Mouse (Mus musculus) cerebral cortex, adult 2 months (tissue): ENCODE measurements around the gene Kat5.

ENCODE experiments used
- WGBS: fragments of 180-500 bp; shearing (Covaris S2); methylation state at CpG from one replicate; pipeline ENCODE4 v1.1.7; 2018; 5-methylcytosine and 5-hydroxymethylcytosine counted together

The Kat5 gene

DNA sequence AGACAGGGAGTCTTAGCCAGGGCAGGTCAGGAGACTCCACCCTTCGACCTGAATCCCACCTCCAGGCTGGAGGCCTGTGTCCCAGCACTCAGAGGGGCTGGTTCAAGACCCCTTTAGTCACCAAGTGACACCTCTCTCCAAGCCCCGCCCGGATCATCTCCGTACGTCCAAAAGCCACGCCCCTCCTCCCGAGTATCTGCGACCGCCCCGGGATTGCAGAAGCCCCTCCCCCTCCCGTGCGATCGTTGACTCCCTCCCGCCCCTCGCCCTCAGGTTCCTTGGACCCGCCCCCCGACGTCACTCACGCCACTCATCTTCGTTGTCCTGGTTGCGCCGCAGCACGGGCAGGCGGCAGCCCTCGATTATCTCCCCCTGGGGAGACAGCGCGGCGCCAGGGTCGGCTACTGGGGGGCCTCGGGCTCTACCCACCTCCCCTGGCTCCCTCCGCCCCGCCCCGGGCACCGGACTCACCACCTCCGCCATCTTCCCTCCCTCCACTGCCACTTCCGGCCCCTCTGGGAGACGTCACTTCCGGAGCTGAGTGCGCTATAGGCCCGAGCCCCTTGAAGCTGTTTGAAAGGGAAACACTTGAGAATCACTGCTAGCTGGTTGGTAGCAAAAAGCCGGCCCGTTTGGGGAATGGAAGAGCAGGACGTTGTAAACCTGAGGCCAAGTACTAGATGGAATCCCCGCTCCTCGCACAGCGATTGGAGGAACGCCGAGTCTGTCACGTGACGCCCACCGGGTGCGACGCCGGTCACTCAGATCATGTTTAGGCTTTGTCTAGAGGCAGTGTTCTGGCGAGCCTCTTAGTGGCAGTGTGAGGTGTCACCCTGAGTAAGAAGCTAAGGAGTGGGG is at the start of gene Kat5:
Kat5 (minus strand) TSS at position 691 of the 858 bp plus-strand sequence.
- 1% methylated on average over 55 of the region's 55 CpGs for WGBS

DNA sequence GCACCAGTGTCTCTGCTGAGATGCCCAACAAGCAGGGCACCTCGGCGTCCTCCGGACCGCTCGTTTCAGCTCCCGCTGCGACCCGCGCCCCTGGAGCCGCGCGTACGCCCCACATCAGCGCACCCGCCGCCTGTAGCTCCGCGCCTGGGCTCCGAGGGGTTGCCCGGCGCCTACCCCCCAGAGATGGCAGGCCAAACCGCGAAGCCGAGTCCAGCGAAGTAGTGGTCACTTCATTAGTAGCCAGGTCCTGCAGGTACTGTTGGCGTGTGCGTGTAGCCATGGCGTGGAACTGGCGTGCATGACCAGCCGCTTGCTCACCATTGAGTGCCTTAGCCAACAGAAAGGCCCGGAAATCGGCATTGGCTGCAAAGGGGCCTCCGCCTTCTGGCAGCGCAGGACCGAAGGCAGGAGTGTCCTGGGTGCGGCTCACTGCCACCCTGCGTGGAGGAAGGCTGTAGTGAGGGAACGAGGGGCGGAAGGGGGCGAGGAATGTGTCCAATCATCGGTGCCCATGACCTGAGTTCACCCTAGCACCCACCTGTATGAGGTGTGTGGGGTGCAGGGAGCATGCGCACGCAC is 44.8 kb upstream of the Kat5 start:
- WGBS: 35% methylated on average over 43 of the region's 43 CpGs

DNA sequence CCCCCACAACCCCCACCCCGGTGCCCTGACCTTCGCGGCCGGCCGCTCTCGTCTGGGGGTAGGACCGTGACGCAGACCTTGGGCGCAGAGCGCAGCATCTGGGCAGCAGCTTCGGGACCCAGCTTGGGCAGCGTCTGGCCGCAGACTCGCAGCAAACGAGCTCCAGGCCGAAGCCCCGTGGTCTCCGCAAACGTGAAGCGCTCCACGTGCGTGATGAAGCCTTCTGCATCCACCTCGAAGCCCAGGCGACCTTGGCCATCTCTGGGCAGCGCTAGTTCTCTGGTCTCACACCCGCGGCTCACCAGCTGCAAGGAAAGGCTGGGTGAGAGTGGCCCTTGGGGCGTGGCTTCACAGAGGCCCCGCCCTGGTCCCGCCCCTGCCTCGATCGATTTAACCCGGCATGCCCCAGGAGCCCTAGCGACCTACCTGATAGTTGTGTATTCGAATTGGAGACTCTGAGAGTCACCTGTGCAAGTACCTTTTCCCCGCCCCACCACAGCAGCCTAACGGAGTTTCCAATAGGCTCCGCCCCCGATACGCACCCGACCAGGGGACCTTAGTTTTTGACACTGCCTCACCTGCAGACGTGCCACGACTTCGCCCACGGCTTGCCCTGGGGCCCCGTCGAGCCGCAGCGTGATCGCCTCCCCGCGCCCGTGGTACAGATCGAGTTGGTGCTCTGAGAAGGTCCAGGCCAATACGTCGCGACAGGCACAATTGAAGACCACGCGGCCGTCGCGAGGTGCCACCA is 44.1 kb upstream of the Kat5 start:
- 21% methylated on average over 62 of the region's 62 CpGs for WGBS

DNA sequence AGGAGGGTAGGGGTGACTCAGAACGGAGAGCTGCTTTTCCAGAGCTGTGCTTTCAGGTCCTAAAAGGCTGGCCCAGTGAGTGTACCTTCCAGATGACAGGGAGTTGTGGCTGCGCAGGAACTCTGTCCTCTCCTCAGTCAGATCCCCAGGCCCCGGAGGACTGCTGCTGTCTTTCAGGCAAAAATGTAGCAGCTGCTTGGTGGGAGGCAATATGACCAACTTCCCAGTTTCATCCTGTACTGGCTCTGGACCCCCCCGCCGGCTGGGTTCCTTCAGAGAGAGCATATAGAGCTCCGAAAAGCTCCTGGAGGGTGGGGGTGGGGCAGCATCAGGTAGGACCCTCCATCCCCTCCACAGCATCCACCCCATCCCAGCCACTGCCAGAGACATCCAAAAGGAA is 42.5 kb upstream of the Kat5 start:
- whole genome bisulfite sequencing: 58% methylated on average over 6 of the region's 6 CpGs

DNA sequence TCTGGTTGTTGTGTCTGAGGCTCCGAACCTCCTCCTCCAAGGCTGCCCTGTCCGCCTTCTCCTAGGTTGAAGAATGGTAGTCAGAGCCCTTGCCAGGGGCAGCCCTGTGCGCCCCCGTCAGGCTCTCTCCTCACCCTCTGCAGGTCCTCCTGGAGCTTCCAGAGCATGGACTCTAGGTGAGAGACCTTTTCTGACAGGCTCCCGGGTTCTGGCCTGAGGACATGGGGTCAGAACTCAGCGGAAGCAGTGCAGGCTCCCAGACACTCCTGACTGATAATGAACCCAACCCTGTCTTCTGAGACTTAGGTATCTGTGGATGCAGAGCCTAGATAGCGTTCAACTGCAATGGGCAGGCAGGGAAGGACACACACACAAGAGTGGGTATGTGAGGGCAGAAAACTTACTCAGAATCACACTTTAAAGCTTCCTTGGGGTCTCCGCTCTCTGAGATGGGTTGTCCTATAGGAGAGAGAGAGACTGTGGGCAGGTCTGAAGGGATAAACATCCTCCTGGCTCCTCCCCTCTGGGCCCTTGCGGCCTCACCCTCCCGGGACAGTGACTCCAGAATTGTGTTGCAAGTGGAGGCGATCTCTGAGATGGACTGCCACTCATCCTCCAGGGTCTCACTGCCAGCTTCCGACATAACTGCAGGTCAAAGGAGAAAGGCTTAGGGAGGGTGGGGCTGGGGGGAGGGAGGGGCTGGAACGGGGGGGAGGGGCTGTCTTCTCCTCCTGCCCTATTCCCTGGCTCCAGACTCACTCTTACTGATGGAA is 41.7 kb upstream of the Kat5 start:
- 71% methylated on average over 13 of the region's 13 CpGs for WGBS

DNA sequence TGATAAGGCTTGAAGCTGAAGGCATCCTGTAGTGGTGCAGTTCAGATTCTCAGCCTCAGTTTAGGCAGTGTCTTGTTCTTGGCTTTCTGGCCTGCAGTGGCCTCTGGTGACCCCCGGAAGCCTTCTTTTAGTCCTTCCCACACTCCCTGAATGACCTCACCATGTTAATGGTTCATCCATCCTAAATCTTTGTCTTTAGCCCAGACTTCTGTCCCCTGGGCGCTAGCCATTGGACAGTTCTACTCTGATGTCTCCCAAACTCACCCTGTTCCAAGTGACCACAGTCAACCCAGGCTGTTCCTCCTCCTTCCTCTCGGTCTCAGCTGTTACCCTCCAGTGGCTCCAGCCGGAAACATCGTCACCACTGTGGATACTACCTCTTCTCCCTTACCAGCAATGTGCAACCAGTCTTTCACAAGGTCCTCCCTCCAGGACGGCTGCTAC is 39.3 kb upstream of the Kat5 start:
- 65% methylated on average over 6 of the region's 6 CpGs for WGBS

DNA sequence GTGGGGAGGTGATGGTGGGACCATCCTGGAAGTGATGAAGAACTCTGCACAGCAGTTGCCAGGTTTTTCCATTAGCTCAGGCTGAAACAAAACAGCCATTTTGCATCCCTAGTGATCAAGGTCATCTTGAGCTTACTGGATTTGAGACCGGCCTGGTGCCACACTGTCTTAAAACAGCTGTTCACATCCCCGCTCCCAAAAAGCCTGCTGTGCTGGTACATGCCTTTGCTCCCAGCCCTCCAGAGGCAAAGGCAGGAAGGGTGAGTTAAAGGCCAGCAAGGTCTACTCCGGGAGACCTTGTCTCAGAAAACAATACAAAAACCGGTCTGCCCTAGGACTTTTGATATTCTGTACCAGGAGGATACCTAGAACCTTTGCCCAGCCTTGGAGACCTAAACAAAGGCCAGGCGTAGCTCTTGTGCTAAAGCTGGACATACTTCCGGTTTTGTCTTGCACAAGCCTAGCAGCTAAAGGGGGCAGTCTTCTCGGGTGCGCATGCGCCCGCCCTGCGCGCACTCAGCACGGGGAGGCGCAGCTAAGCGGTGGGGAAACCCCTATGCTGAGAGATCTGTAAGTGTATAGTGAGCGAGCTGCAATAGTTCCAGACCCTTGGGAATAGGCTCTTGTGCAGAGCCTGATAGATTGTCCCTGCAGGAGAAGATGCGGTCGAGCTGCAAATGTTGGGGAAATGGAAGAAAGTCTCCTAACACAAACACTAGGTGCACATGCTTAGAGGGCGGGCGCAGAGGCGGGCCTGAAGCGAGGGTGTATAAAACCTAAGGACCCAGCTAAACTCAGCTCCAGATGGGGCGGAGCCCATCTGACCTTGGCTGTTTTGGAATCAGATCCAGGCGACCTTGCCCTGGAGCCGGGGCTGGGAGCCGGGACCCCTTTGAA is 38.6 kb upstream of the Kat5 start:
- WGBS: 7% methylated on average over 26 of the region's 26 CpGs

DNA sequence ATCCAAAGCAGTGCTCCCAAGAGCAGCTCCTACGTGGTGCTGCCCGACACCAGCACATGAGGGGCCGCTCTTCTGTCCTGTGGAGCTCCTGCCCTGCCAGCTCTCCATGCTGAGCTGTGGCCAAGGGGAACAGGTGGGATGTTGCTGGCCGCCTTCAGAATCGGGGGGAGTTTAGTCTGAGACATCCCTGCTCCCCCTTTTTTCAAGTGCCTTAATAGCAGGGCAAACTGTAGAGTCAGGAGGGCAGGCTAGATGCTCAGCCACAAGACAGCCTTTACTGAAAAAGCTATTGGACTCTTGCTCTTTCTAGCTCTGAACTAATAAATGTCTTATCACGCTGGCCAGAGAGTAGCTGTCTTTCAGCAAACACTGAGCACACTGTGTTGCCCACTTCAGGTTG is 37.8 kb upstream of the Kat5 start:
- WGBS: 94% methylated on average over 6 of the region's 6 CpGs

DNA sequence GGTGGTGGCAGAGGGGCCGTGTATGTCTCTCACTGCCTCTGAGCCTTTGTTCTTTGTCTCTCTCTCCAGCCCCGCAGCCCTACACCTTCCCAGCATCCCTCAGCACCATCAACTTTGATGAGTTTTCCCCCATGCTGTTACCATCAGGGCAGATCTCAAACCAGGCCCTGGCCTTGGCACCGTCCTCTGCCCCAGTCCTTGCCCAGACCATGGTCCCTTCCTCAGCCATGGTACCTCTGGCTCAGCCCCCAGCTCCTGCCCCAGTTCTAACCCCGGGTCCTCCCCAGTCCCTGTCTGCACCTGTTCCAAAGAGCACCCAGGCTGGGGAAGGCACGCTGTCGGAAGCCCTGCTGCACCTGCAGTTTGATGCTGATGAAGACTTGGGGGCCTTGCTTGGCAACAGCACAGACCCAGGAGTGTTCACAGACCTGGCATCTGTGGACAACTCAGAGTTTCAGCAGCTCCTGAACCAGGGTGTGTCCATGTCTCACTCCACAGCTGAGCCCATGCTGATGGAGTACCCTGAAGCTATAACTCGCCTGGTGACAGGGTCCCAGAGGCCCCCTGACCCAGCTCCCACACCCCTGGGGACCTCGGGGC is 36.8 kb upstream of the Kat5 start:
- 91% methylated on average over 8 of the region's 8 CpGs for WGBS

DNA sequence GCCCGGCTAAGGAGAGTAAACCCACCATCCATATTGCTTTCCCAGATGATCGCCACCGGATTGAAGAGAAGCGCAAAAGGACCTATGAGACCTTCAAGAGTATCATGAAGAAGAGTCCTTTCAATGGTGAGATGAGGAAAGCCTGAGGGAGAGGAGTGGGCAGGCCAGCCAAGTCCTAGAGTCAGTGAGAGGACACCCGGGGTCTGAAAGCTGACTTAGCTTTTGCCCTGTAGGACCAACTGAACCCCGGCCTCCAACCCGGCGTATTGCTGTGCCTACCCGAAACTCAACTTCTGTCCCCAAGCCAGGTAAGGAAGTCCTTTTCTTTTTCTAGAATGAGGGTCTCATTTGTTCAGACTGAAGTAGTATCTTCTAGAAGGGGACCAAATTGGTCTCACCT is 35.2 kb upstream of the Kat5 start:
- 97% methylated on average over 9 of the region's 9 CpGs for WGBS

DNA sequence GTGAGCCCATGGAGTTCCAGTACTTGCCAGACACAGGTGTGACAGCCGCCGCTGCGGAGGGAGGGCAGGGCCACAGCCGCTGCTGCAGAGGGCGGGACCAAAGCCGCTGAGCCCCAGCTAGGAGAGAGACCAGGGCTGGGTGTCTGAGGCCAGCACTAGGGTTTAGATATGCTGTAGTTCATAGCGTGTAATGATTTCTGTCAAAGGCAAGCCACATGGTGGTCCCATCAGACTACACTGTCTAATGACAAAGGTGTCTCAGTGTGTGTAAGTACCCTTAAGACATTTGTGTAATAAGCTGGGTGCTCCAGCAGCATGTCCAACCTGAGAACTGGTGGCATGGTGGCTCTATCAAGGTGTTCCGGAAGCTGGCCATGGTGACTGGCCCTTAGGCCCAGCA is 31.6 kb upstream of the Kat5 start:
- WGBS: 93% methylated on average over 8 of the region's 8 CpGs

DNA sequence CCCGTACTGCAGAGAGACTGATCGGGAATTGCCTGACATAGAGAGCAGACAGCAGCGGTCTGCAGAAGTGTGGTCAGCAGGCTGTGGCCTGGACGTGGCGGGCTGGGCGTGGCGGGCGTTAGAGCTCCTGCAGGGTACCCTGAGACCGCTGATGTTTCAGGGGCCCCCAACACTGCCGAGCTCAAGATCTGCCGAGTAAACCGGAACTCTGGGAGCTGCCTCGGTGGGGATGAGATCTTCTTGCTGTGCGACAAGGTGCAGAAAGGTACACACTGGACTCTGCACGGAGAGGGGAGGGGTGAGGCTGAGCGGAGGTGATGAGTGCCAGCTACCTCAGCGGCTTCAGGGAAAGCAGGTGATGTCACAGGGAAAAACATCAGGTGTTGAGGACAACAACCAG is 31.0 kb upstream of the Kat5 start:
- WGBS: 91% methylated on average over 17 of the region's 17 CpGs

DNA sequence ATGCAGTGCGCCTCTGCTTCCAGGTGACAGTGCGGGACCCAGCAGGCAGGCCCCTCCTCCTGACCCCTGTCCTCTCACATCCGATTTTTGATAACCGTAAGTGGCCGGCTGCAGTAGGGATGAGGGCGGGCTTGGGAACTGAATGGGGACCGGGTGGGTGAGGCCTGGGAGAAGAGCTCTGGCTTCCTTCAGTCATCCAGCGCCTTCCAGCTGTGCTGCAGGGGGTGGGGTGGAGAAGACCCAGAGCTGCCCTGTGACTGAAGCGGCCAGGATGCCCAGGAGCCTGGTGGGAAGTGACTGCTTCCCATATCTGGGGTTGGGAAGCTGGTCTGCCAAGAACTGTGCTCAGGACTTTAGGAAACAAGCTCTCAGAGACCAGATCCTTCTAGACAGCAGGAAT is 30.3 kb upstream of the Kat5 start:
- WGBS: 81% methylated on average over 9 of the region's 9 CpGs

DNA sequence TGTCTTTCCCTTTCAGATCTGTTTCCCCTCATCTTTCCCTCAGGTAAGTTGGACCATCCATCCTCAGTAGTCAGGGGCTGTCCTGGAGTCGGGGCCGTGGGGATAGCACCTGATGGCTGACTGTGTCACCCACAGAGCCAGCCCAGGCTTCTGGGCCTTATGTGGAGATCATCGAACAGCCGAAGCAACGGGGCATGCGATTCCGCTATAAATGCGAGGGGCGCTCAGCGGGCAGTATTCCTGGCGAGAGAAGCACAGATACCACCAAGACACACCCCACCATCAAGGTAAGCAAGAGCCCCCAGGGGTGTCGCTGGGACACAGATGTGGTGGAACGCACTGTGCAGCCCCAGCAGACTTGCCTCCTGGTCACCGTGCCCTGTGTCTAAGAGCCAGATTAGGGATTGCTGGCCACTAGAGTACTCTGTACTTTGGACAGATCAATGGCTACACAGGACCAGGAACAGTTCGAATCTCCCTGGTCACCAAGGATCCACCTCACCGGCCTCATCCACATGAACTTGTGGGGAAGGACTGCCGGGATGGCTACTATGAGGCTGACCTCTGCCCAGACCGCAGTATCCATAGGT is 28.5 kb upstream of the Kat5 start:
- 87% methylated on average over 18 of the region's 18 CpGs for WGBS

DNA sequence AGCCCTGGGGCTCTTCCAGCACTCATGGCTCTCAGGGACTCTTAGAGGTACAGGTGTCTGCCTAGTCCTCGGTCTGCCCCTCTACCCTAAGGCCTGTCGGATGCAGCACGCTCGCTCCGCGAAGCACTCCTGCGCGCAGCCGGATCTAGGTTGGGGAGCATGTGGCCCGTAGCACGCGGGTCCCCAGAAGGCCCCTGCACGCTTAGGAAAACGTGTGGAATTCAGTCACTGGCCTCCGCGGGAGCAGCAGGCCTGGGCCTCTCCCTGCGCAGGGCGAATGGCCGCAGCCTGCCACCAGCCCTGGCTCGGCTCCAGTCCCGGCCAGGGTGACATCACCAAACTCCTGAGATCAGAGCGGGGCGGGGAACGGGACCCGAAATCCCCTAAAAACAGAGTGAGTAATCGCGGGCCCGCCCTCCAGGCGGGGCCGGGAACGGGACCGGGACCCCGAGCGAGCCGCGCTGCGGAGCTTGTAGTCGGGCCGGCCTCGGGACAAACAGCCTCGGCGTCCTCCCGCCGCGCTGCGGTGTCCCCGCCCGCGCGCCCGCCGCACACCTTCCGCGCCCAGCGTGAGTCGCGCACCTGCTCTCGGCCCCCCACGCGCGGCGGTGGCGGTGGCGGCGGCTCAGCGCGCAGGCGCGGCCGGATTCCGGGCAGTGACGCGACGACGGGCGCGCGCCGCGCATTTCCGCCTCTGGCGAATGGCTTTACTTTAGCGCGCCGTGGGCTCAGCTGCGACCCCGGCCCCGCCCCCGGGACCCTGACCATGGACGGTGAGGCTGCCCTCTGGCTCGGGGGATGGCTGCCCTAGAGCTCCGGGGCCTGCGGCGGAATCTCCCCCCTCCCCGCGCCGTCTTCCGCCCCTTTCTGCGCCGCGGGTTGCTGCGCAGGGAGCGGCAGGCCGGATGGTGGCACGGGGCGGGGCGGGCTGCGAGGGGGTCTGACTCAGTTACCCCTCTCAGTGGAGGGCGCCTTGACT is 27.3 kb upstream of the Kat5 start, which contains the start of gene Rela:
Rela (plus strand) TSS at position 415 of the 979 bp plus-strand sequence.
- WGBS: under 1% methylated on average over 108 of the region's 109 CpGs

DNA sequence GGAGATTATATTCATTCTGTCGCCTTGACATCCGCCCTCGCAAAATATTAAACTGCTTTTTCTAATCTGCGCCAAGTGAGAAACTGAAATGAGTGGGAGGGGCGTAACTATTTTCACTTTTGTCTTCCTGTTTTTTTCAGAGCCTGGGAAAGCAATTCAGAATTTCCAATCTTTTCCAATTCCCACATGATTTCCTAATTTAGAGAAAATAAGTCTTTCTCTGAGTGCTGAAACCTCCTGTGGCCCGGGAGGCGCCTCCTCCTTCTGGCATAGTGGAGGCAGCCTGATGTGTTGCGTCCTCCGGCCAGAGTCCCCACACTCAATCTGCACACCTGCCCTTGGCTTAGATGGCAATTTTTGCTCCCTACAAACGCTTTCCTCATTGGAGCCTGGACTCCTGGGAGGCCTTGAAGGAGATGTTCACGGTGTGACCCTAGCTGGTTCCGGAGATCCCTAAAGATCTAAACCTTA is 26.6 kb upstream of the Kat5 start:
- WGBS: 18% methylated on average over 12 of the region's 12 CpGs

DNA sequence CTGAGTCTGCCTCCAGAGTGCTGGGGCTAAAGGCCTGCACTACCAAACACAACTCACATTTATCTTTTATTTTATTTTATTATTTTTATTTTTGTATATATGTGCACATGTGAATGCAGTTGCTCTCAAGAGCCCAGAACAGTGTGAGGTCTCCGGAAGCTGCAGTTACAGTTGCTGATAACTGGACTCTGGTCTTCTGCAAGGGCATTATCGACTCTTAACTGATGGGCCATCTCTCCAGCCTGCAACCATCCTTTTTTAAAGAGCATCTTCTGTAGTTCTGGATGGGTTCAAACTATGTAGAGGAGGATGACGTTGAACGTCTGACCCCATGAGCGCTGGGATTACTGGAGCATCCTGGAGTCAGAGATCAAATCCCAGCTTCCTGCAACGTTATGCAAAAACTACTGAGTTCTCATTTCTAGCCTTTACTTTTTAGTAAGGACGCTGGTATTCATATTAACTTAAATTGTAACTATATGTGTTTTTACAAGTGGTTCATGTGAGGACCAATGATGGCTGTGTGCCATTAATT is 26.1 kb upstream of the Kat5 start:
- 72% methylated on average over 7 of the region's 7 CpGs for WGBS

DNA sequence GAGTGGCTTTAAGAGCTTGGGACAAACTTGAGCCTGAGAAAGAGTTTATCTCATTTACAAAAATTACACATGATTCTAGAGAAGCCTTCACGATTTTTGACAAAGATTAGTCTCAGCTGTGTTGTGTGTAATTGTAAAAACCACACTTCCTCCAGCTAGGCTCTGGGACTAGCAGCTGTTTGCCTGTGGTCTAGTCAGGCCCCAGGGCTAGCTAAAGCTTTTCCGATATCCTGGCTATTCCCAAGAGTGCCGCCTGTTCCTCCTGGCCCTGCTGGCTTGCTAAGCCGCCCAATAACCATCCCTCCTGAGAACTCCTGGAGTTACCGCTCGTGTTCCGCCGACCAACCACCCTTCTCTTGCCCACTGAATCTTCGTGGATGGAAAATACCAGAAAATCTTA is 22.1 kb upstream of the Kat5 start:
- WGBS: 85% methylated on average over 9 of the region's 9 CpGs
